Mouse (Mus musculus) cerebellum, adult 18-20 months (tissue): Measurements from ENCODE around the gene Grin2c.

ENCODE experiments used
- DNase-seq, 2 experiments: peaks; one replicate each; pipeline ENCODE4 v3.0.0; 2021

Grin2c gene

GRCm38 (mm10) chr11:115229021-115229930, 37.8 kb downstream of the Grin2c start:
- no peak for DNase-seq

GRCm38 (mm10) chr11:115228430-115228829, 38.6 kb downstream of the Grin2c start:
- no peak for DNase-seq

- DNase-seq = no peak
Measured at GRCm38 (mm10) chr11:115227640-115228039, 39.4 kb downstream of the Grin2c start.

- peak; percentile 60 to 62 for DNase-seq
Measured at GRCm38 (mm10) chr11:115226811-115227491, 40.1 kb downstream of the Grin2c start.

GRCm38 (mm10) chr11:115225301-115225700, 41.7 kb downstream of the Grin2c start:
- no peak for DNase-seq

GRCm38 (mm10) chr11:115224889-115225288, 42.2 kb downstream of the Grin2c start:
- peak; percentile 70 to 75 for DNase-seq

- no peak for DNase-seq
Measured at GRCm38 (mm10) chr11:115223877-115224276, 43.2 kb downstream of the Grin2c start.

GRCm38 (mm10) chr11:115223451-115223850, 43.6 kb downstream of the Grin2c start:
- DNase-seq = peak in 1 of 2 experiments; percentile 66

GRCm38 (mm10) chr11:115222570-115222969, 44.5 kb downstream of the Grin2c start:
- no peak for DNase-seq

- no peak for DNase-seq
Measured at GRCm38 (mm10) chr11:115222077-115222476, 45.0 kb downstream of the Grin2c start.

GRCm38 (mm10) chr11:115219685-115220084, 47.4 kb downstream of the Grin2c start:
- DNase-seq = no peak

- DNase-seq = no peak
Measured at GRCm38 (mm10) chr11:115219263-115219662, 47.8 kb downstream of the Grin2c start.

- DNase-seq = peak; percentile 95
Measured at GRCm38 (mm10) chr11:115217439-115218410, 49.3 kb downstream of the Grin2c start.

GRCm38 (mm10) chr11:115215123-115215522, 51.9 kb downstream of the Grin2c start:
- no peak for DNase-seq

GRCm38 (mm10) chr11:115212116-115212515, 54.9 kb downstream of the Grin2c start:
- DNase-seq = peak; percentile 83 to 84

GRCm38 (mm10) chr11:115209958-115210357, 57.1 kb downstream of the Grin2c start:
- DNase-seq = peak in 1 of 2 experiments; percentile 34

- peak; percentile 68 to 71 for DNase-seq
Measured at GRCm38 (mm10) chr11:115208776-115209732, 58.0 kb downstream of the Grin2c start.

GRCm38 (mm10) chr11:115208126-115208525, 58.9 kb downstream of the Grin2c start:
- DNase-seq = peak; percentile 65 to 67

- peak in 1 of 2 experiments; percentile 78 for DNase-seq
Measured at GRCm38 (mm10) chr11:115202756-115203155, 64.3 kb downstream of the Grin2c start.

GRCm38 (mm10) chr11:115202316-115202715, 64.7 kb downstream of the Grin2c start:
- DNase-seq = peak; percentile 96 to 97

GRCm38 (mm10) chr11:115200520-115200919, 66.5 kb downstream of the Grin2c start:
- no peak for DNase-seq
